Mouse (Mus musculus): ENCODE data around the gene Serpina11. TPM values are rescaled to one million over a fixed set of nuclear protein-coding genes. Genes with fewer than 3 reads are reported as not detected.

Serpina11 gene
- not detected in 2 replicates for polyA plus RNA-seq (2012; ENCODE audit: low replicate concordance)

DNA sequence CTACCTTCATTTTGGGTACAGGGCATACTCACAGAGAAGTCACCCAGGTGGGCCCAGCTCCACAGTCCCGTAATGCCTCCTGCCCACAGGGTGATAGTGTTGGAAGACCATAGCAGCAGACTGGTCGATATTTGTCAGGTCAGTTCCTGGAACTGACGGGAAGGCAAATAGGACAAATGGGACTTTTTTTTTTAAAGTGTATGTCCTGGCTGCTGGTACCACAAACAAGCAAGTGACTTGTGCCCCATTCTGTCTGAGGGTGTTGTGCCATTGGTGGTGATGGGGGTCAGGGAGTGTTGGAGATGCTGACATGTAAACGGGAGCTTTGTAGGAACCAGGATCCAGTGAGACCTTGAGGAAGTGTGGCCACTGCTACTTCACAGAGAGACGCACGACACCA, at the start of gene Serpina11:
Gene Serpina11, minus strand, starts transcription at position 101 of the 400 bp plus-strand sequence.

GRCm38 (mm10) chr12:104013620-104014019, 23.9 kb upstream of the Serpina11 start, which contains the start of gene Serpina9:
TSS of gene Serpina9 (minus strand) at chr12:104013755.

GRCm38 (mm10) chr12:103958798-103959197, 31.0 kb downstream of the Serpina11 start, which contains the start of gene Serpina1e:
TSS of gene Serpina1e (minus strand) at chr12:103958975.

Other genes with a start within 250 kb of the Serpina11 start
- gene Serpina1d, start 216.4 kb downstream of the Serpina11 start, polyA plus RNA-seq (2012; ENCODE audit: low replicate concordance), result not detected in 2 replicates
- gene Serpina1b, start 159.6 kb downstream of the Serpina11 start, polyA plus RNA-seq (2012; ENCODE audit: low replicate concordance), result 0.13 TPM in 1 of 2 replicates, not detected in the other
- 1.1 TPM in 1 of 2 replicates, not detected in the other for gene Serpina1a, start 126.4 kb downstream of the Serpina11 start, polyA plus RNA-seq (2012; ENCODE audit: low replicate concordance)
- gene Serpina1c, start 85.1 kb downstream of the Serpina11 start, polyA plus RNA-seq (2012; ENCODE audit: low replicate concordance), result not detected in 2 replicates
- not detected in 2 replicates for gene Serpina1e, start 31.0 kb downstream of the Serpina11 start, polyA plus RNA-seq (2012; ENCODE audit: low replicate concordance)
- not detected in 2 replicates for gene Serpina9, start 23.8 kb upstream of the Serpina11 start, polyA plus RNA-seq (2012; ENCODE audit: low replicate concordance)
- not detected in 2 replicates for gene Serpina12, start 54.5 kb upstream of the Serpina11 start, polyA plus RNA-seq (2012; ENCODE audit: low replicate concordance)
- gene Serpina5, start 111.2 kb upstream of the Serpina11 start, polyA plus RNA-seq (2012; ENCODE audit: low replicate concordance), result not detected in 2 replicates
- not detected in 2 replicates for gene Serpina3a, start 122.8 kb upstream of the Serpina11 start, polyA plus RNA-seq (2012; ENCODE audit: low replicate concordance)
- gene Serpina3b, start 138.0 kb upstream of the Serpina11 start, polyA plus RNA-seq (2012; ENCODE audit: low replicate concordance), result not detected in 2 replicates
- not detected in 2 replicates for gene Serpina3c, start 163.9 kb upstream of the Serpina11 start, polyA plus RNA-seq (2012; ENCODE audit: low replicate concordance)
- 0.11 and 0.14 TPM in 2 replicates for gene Serpina3f, start 224.6 kb upstream of the Serpina11 start, polyA plus RNA-seq (2012; ENCODE audit: low replicate concordance)
- 5.4 and 17.4 TPM in 2 replicates for gene Serpina3g, start 246.3 kb upstream of the Serpina11 start, polyA plus RNA-seq (2012; ENCODE audit: low replicate concordance)